Mouse (Mus musculus) left cerebral cortex, adult 8-10 months (tissue): Measurements from ENCODE around the gene Ttc9c. TPM values are rescaled to one million over a fixed set of nuclear protein-coding genes. Genes with fewer than 3 reads are reported as not detected.
"Not testable (repeated sequence)": the region's sequence is repeated elsewhere in the genome, so short reads cannot be mapped to it uniquely, and the experiment has no call there.

Experiments used
- DNase-seq, 2 experiments: peaks; one replicate each; pipeline ENCODE4 v3.0.0; 2022; ENCODE audit warnings: low spot score in 2 of 2
- total RNA-seq, 4 experiments: library from RNA; stranded (reverse); gene quantifications; 2 replicates each; pipeline ENCODE4 v1.2.4; 2022

The Ttc9c gene
- total RNA-seq = 10 to 100 TPM; 38.5 to 40.8 (median 39.2) TPM

DNA sequence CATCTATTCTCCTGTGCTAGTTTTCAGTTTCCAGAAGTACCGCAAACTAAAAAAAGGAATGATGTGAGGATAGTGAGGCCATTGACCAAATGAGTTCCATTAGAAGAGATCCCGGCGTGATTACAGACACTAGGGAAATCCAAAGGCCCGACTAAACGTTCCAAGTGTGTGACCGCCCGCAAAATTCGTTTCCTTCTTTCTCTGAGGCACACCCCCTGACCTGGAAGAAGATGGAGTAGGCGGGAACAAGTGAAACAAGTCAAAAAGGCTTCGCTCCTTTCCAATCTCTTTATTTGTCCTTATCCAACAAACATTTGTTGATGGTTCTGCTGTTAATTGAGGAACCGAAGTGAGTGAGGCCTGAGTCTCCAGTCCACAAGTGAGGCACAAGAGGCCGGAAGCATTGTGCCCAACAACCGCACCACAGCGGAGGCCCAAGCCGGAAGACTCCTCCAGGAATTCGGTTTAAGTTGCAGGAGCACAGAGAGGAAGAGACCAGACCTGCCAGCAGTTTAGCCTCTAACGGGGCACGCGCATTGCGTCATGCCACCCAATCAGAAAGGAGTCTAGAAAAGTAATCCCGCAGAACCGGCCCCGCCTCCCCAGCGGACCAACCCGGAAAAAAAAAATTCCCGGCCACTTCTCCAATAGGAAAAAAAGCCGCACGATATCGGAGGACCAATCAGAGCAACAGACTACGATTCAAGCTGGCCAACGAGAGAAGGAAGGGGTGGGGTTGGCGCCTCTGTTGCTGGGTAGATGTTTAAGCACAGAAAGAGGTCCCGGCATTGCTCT lies at the start of gene Ttc9c:
Ttc9c (minus strand) TSS at position 533 of the 795 bp plus-strand sequence.
- peak; percentile 94 to 99 for DNase-seq

DNA sequence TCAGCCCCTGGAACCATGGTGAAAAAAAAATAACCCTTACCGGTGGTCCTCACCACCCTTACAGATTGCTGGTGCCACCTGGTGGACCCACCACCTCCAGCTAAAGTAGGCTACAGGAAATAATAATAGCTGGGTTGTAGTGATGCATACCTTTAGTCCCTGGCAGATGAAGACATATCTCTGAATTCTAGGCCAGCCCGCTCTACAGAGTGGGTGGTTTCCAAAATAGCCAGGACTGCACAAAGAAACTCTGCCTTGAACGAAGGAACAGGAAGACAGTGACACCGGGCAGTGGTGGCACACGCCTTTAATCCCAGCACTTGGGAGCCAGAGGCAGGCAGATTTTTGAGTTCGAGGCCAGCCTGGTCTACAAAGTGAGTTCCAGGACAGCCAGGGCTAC lies 45.1 kb upstream of the Ttc9c start:
- DNase-seq = no peak

- no peak for DNase-seq
Measured at GRCm38 (mm10) chr19:8859018-8859417, 39.9 kb upstream of the Ttc9c start.

DNA sequence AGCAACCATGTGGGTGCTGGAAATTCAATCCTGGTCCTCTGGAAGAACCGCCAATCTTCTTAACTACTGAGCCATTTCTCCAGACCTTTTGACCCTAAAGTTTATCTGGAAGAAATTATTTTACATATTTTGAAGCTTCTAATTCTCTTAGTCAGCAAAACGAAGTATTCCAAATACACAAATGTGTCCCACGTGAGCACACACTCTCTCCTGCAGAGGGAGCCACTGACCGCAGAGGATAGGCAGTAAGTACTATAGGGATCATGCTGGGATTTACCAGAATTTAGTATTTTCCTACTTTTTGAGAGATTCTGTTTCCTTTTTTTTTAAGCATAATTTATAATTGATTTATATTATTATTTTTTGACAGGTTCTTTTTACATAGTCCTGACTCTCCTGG lies 38.6 kb upstream of the Ttc9c start:
- no peak for DNase-seq

GRCm38 (mm10) chr19:8853117-8853516 lies 34.0 kb upstream of the Ttc9c start:
- DNase-seq = no peak

DNA sequence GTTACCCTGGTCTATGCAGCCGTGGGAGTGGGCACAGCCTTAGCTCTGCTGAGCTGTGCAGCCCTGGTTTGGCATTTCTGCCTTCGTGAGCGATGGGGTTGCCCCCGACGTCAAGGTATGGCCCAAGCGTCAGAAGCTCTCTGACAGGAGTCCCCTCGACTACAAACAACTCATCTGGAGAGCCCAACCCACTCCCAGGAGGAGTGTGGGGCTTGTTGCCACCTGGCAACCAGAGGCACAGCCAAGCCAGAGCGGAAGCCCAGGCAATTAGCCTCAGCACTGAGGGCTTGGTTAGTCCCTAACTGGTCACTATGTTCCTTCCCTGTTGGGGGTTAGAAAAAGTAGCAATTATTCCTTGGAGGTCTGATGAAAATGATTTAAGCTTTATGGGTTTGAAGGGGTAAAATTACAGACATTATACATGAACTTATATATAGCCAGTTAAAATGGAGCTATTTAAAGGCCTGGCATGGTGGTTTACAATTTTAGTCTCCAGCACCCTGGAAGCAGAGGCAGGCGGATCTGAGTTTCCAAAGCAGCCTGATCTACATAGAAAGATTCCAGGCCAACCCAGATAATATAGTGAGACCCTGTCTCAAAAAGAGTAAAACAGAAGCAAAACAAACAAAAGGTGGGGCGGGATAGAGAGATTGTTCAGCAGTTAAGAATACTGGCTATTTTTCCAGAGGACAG lies 33.2 kb upstream of the Ttc9c start:
- DNase-seq = no peak

DNA sequence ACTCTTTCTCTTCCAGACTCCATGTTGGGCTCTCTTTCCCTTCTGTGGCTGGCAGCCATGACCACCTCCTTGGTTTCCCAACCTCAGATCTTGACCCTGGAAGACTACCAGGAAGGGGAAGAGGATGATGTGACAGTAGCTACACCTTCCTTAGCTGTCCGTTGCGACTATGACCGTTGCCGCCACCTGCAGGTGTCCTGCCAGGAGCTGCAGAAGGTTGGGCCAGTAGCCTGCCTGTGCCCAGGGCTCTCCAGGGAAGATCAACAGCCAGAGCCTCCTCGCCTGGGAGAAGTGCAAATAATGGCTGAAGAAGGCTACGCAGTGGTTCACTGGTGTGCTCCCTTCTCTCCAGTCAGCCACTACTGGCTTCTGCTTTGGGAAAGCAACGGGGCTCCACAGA lies 32.5 kb upstream of the Ttc9c start:
- no peak for DNase-seq

- DNase-seq = no peak
Measured at GRCm38 (mm10) chr19:8850402-8850901, 31.3 kb upstream of the Ttc9c start, which contains the start of gene Lrrn4cl. Lrrn4cl (plus strand) TSS chr19:8850768.

DNA sequence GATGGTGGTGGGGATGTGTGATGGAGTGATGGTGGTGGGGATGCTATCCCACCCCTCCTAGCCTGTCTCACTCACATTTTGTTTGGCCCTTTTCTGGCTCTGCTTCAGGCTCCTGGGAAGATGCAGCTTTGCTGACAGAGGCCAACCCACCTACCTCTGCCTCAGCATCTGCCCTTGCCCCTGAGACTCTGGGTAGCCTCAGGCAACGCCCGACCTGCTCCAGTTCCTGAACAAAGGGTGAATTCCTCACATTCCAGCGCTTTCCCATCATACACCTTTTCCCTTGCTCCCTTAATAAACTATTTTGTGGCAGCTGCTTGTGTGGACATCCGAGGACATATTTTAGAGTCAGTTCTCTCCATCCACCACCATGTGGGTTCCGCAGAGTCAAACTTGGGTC lies 29.2 kb upstream of the Ttc9c start:
- no peak for DNase-seq

DNA sequence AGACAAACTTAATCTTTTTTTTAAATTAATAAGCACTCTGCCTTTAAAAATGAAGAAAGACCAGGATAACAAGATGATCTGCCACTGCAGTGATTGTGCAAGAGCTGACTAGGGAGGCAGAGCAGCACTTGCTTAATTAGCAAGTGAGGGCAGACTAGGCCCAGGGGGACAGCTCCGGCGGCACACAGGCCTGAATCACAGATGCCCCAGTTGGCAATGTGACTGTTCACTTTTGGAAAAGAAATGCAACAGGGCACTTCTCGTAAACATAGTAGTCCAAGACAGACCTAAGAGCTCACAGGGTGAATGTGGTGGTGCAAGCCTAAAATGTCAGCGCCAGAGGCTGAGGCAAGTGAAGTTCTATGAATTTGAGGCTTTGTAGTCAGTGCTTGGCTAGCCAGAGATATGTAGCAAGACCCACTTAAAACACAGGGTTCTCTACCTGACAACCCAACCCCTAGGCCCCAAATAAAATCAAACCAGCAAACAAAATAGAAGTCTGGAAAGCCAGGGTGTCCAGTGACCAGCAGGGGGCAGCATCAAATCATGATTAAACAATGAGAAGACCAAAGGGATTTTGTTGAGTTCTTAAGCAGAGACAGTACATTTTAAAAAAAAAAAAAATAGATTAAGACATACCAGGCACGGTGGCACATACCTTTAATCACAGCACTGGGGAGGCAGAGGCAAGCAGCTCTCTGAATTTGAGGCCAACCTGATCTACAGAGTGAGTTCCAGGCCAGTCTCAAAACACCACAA lies 25.4 kb upstream of the Ttc9c start:
- DNase-seq = no peak

GRCm38 (mm10) chr19:8842961-8843360 lies 23.8 kb upstream of the Ttc9c start:
- DNase-seq = no peak

DNA sequence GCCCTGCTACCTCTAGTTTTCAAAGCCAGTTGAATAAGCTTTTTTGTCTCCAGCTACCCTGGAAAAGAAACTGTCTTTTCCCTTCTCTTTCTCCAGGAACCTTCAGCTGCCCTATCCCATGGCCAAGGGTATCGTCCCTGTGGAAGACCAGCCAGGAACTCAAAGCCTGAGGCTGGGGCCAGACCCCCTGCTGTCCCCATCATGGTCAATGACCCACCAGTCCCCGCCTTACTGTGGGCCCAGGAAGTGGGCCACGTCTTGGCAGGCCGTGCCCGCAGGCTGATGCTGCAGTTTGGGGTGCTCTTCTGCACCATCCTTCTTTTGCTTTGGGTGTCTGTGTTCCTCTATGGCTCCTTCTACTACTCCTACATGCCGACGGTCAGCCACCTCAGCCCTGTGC lies 21.9 kb upstream of the Ttc9c start:
- DNase-seq = no peak

DNA sequence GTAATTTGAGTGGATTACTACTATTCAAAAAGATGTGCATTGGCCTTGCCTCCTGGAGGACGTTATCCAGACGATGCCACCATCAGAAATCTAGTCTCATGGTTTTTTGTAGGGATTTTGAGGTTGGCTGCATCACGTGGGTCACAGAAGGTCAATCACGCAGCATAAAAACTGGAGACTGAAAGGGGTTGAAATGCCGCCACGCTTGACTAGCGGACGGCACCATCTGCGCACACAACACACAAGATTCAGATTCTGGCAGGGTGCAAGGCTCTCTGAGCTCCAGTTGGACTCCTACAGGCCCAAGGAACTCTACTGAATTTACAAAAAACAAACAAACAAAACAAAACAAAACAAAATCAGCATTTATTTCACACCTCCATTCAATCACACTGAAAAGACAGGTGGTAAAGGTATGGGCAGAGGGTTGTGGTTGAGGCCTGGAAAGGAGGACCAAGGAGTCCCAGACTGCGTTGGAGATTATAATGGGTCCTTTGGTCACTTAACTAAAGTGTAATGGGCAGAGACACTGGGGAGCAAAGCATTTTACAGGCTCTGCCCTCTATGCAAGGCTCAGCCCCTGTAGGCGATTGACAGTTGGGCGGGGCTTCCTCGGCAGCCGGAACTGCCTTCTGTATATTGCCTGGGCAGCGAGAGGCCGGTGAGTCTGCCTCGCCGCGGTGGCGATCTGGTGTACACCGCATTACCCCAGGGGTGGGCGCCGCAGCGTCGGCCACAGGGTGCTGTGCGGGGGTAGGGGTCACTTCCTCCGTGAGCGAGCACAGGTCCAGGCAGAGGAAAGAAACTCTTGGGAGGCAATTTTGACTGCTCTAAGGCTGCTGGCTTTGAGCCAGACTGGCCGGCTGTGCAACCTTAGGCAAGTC lies 21.0 kb upstream of the Ttc9c start:
- peak; percentile 39 to 69 for DNase-seq

DNA sequence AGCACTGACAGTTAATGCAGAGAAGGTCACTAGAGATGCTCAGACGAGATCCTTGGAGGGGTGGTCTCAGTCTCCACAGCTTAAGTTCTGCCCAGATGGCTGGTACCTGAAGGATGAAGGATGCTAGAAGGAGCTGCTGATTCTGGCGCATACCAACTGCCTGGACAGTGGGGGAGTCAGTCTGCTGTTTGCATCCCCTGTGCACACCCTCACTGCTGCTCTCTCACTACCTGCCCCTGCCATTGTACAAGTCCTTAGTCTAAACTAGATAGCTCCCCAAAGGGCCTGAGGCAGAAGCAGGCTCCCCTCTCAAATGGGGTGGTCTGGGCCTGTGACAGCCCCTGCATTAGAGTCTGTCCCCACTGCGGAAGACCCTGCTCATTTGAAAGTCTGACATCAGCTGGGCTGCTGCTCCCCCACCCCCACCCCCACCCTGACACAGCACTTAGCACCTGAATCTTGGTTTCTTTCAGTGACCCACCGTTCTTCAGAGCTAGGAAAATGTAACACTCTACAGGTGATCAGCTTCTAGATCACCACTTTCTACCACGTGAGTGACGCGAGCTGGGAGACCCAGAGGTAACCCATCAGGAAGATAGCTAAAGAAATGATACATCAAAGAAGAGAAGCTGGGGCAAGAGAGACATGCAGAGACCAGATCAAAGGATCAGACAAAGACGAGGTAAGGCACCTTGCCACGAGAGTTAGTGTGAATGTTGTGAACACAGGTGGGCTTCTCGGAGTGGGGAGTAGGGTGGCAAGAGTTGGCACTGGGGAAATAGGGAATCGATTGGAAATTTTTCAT lies 20.2 kb upstream of the Ttc9c start, which contains the start of gene Gng3:
Gng3 (minus strand) TSS at position 92 of the 805 bp plus-strand sequence.
- peak; percentile 81 to 90 for DNase-seq

- DNase-seq = peak in 1 of 2 experiments; percentile 52
Measured at GRCm38 (mm10) chr19:8838041-8838730, 19.1 kb upstream of the Ttc9c start.

GRCm38 (mm10) chr19:8837251-8837791 lies 18.2 kb upstream of the Ttc9c start, which contains the start of gene Bscl2:
Bscl2 (plus strand) TSS chr19:8837467.
- DNase-seq = peak; percentile 77 to 88

DNA sequence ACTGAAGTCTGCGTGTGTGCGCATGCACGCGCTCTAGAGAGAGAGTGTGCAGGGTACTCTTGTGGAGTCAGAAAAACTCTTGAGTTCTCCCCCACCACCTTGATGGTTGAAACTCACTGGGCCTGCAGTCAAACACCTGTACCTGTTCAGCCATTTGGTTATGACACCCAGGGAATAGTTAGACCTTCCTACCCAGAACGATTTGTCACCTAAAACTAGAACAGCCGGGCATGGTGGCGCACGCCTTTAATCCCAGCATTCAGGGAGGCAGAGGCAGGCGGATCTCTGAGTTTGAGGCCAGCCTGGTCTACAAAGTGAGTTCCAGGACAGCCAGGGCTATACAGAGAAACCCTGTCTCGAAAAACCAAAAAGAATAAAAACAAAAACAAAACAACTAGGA lies 17.2 kb upstream of the Ttc9c start:
- not testable (repeated sequence) for DNase-seq

- DNase-seq = no peak
Measured at GRCm38 (mm10) chr19:8832971-8833370, 13.8 kb upstream of the Ttc9c start.

- DNase-seq = no peak
Measured at GRCm38 (mm10) chr19:8831262-8831661, 12.1 kb upstream of the Ttc9c start.
